Mouse (Mus musculus) hindbrain, embryonic 15.5 days (tissue): Measurements from ENCODE around the gene Gm7137. TPM values are rescaled to one million over a fixed set of nuclear protein-coding genes. Genes with fewer than 3 reads are reported as not detected.
"Not testable (repeated sequence)": the region's sequence is repeated elsewhere in the genome, so short reads cannot be mapped to it uniquely, and the experiment has no call there.

ENCODE experiments used
- ATAC-seq: fragments of 200-750 bp; cut with Nextera tagmentation; 2 replicates; pipeline ENCODE4 v1.8.0; 2017; ENCODE audit warnings: low read depth, moderate number of reproducible peaks, moderate TSS enrichment; ENCODE audit not compliant: low FRiP score
- H3K27ac ChIP-seq: fragments of 300-500 bp; sonication (generic); replicated peaks from 2 replicates; pipeline ENCODE4 v1.5.1; 2015; ENCODE audit warnings: mild to moderate bottlenecking, inconsistent platforms
- H3K27me3 ChIP-seq: fragments of 300-500 bp; sonication (generic); 2 replicates; pipeline ENCODE4 v1.6.1; 2015; ENCODE audit warnings: control low read depth, inconsistent platforms
- H3K36me3 ChIP-seq: fragments of 300-500 bp; sonication (generic); 2 replicates; pipeline ENCODE4 v1.6.1; 2015; ENCODE audit warnings: control low read depth, inconsistent platforms
- H3K4me1 ChIP-seq: fragments of 300-500 bp; sonication (generic); replicated peaks from 2 replicates; pipeline ENCODE4 v1.6.1; 2015; ENCODE audit warnings: control low read depth, inconsistent platforms
- H3K4me2 ChIP-seq: fragments of 300-500 bp; sonication (generic); 2 replicates; pipeline ENCODE4 v1.6.1; 2015; ENCODE audit warnings: moderate library complexity, mild to moderate bottlenecking, inconsistent platforms
- H3K4me3 ChIP-seq: fragments of 300-500 bp; sonication (generic); 2 replicates; pipeline ENCODE4 v1.5.1; 2015; ENCODE audit warnings: mild to moderate bottlenecking, inconsistent platforms
- H3K9ac ChIP-seq: fragments of 300-500 bp; sonication (generic); 2 replicates; pipeline ENCODE4 v1.6.1; 2015; ENCODE audit warnings: inconsistent platforms
- H3K9me3 ChIP-seq: fragments of 300-500 bp; sonication (generic); 2 replicates; pipeline ENCODE4 v1.6.1; 2016; ENCODE audit warnings: control low read depth, inconsistent platforms
- WGBS: fragments of 180-500 bp; shearing (Covaris S2); methylation state at CpG from one replicate; pipeline ENCODE4 v1.1.7; 2015; 5-methylcytosine and 5-hydroxymethylcytosine counted together
- polyA plus RNA-seq: library from polyadenylated mRNA; unstranded; fragments of >200 nt; fragmentation: Nextera tagmentation; extraction: Ambion mirVana; gene quantifications from 2 replicates; pipeline ENCODE4 v1.2.1, GENCODE M21; 2015

Gene Gm7137
- polyA plus RNA-seq, 1 experiment from 2014 or later, result not detected

DNA sequence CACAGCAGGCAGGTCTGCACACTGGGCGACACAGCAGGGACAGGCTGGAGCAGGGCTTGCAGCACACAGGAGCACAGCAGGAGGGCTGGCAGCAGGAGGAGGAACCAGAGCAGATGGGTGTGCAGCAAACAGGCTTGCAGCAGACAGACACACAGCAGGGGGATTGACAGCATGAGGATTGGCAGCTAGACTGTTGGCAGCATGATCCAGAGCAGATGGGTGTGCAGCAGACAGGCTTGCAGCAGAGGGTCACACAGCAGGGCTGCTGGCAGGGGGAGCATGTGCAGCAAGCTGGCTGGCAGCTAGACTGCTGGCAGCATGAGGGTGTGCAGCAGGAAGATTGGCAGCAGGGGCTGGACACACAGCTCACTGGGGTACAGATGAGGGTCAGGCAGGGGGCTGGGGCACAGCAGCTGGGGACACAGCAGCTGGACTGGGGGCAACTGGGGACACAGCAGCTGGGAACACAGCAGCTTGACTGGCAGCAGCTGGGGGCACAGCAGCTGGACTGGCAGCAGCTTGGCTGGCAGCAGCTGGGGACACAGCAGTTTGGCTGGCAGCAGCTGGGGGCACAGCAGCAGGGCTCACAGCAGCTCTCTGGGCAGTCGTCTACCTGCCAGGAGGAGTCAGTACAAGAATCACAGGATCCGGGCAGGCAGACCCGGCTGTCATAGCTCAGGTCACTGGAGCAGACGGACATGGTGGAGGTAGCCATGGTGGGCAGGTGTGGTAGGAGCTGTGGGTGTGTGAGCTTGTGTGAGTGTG lies 45.9 kb downstream of the Gm7137 start, which contains the start of gene Gm18596:
TSS of gene Gm18596 (minus strand) at position 715 of the 765 bp plus-strand sequence.
- not testable (repeated sequence) for H3K27me3 ChIP-seq, H3K4me3 ChIP-seq, H3K4me1 ChIP-seq, H3K9ac ChIP-seq, H3K36me3 ChIP-seq, ATAC-seq, H3K4me2 ChIP-seq, H3K27ac ChIP-seq, H3K9me3 ChIP-seq
- WGBS, result 46% methylated on average over 5 of the region's 5 CpGs

DNA sequence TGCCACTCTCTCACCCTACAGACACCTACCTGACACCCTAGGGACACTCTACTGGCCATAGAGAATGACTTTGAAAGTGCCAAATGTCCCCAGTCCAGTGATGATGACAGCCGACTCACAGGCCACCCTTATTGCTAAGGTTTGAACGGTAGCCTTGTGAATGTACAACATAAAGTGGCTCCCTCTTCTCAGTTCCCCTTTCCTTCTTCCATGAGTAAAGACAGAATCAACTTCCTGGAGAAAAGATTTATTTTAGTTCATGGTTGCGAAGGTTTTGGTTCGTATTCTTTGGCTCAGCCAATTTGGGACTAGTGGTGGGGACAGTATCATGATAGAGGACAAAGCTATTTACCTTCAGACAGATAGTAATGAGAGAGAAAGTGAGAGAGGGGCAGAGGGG lies 49.1 kb downstream of the Gm7137 start:
- Histone ChIP-seq H3K4me3 (no peak overlapping the region), H3K36me3 (no peaks in the 10 kb centered on the region), H3K27ac (no peak overlapping the region), H3K27me3 (no peaks in the 10 kb centered on the region), H3K4me2 (no peak overlapping the region), H3K4me1 (no peaks in the 10 kb centered on the region), H3K9me3 (no peaks in the 10 kb centered on the region), H3K9ac (no peak overlapping the region)
- ATAC-seq, result no peak
- 94% methylated on average over 4 of the region's 4 CpGs for WGBS

Other genes starting within 250 kb of the Gm7137 start
- 75.2 and 81.7 TPM in 2 replicates for gene Pttg1ip, start 206.5 kb downstream of the Gm7137 start, polyA plus RNA-seq
- 282 and 283 TPM in 2 replicates for gene Sumo3, start 182.1 kb downstream of the Gm7137 start, polyA plus RNA-seq
- gene Gm49325, start 182.0 kb downstream of the Gm7137 start, polyA plus RNA-seq, result 2.9 TPM in 1 of 2 replicates, not detected in the other
- gene Ube2g2, start 165.9 kb downstream of the Gm7137 start, polyA plus RNA-seq, result 83.8 and 90.0 TPM in 2 replicates
- gene Tspear, start 101.6 kb downstream of the Gm7137 start, polyA plus RNA-seq, result 0.99 and 1.3 TPM in 2 replicates
- gene Gm19402, start 97.4 kb downstream of the Gm7137 start, polyA plus RNA-seq, result not detected in 2 replicates
- not detected in 2 replicates for gene Gm9508, start 91.0 kb downstream of the Gm7137 start, polyA plus RNA-seq
- gene Gm10272, start 81.6 kb downstream of the Gm7137 start, polyA plus RNA-seq, result not detected in 2 replicates
- gene Gm10024, start 76.7 kb downstream of the Gm7137 start, polyA plus RNA-seq, result not detected in 2 replicates
- not detected in 2 replicates for gene Gm10142, start 72.4 kb downstream of the Gm7137 start, polyA plus RNA-seq
- gene Krtap12-1, start 67.6 kb downstream of the Gm7137 start, polyA plus RNA-seq, result not detected in 2 replicates
- not detected in 2 replicates for gene Gm10100, start 61.7 kb downstream of the Gm7137 start, polyA plus RNA-seq
- not detected in 2 replicates for gene Gm18596, start 45.6 kb downstream of the Gm7137 start, polyA plus RNA-seq
- gene Gm9736, start 36.8 kb downstream of the Gm7137 start, polyA plus RNA-seq, result not detected in 2 replicates
- gene Gm3233, start 28.5 kb downstream of the Gm7137 start, polyA plus RNA-seq, result not detected in 2 replicates
- not detected in 2 replicates for gene Gm3238, start 16.9 kb downstream of the Gm7137 start, polyA plus RNA-seq
- not detected in 2 replicates for gene Gm7138, start 11.3 kb downstream of the Gm7137 start, polyA plus RNA-seq
- not detected in 2 replicates for gene Gm3250, start 5.7 kb downstream of the Gm7137 start, polyA plus RNA-seq
- not detected in 2 replicates for gene Gm9639, start 6.9 kb upstream of the Gm7137 start, polyA plus RNA-seq
- not detected in 2 replicates for gene Gm19668, start 10.9 kb upstream of the Gm7137 start, polyA plus RNA-seq
- not detected in 2 replicates for gene Gm9507, start 23.6 kb upstream of the Gm7137 start, polyA plus RNA-seq
- gene Gm2696, start 26.5 kb upstream of the Gm7137 start, polyA plus RNA-seq, result not detected in 2 replicates
- not detected in 2 replicates for gene Krtap10-4, start 38.9 kb upstream of the Gm7137 start, polyA plus RNA-seq
- not detected in 2 replicates for gene Krtap10-10, start 47.7 kb upstream of the Gm7137 start, polyA plus RNA-seq
- not detected in 2 replicates for gene Gm36176, start 58.6 kb upstream of the Gm7137 start, polyA plus RNA-seq
- gene Gm10318, start 64.7 kb upstream of the Gm7137 start, polyA plus RNA-seq, result not detected in 2 replicates
- not detected in 2 replicates for gene Gm3285, start 73.8 kb upstream of the Gm7137 start, polyA plus RNA-seq
- gene Lrrc3, start 114.3 kb upstream of the Gm7137 start, polyA plus RNA-seq, result 21.4 and 23.9 TPM in 2 replicates
- 5.4 and 7.1 TPM in 2 replicates for gene Trpm2, start 182.4 kb upstream of the Gm7137 start, polyA plus RNA-seq
- gene 1810043G02Rik, start 190.3 kb upstream of the Gm7137 start, polyA plus RNA-seq, result 46.8 and 54.5 TPM in 2 replicates
- gene Pfkl, start 221.9 kb upstream of the Gm7137 start, polyA plus RNA-seq, result 120 and 126 TPM in 2 replicates